Mouse (Mus musculus) hindbrain, postnatal 0 days (tissue): Measurements from ENCODE around the gene Polr2e. TPM values are rescaled to one million over a fixed set of nuclear protein-coding genes. Genes with fewer than 3 reads are reported as not detected.

Experiments
- ATAC-seq: fragments of 200-750 bp; cut with Nextera tagmentation; 2 replicates; pipeline ENCODE4 v1.8.0; 2017; ENCODE audit warnings: mild to moderate bottlenecking, moderate TSS enrichment, moderate library complexity
- DNase-seq: peaks from one replicate; pipeline ENCODE4 v3.0.0-alpha.2; 2015; ENCODE audit warnings: low spot score
- H3K27ac ChIP-seq: fragments of 300-500 bp; sonication (generic); 2 replicates; pipeline ENCODE4 v1.5.1; 2014; ENCODE audit warnings: mild to moderate bottlenecking
- H3K27me3 ChIP-seq: fragments of 300-500 bp; sonication (generic); 2 replicates; pipeline ENCODE4 v1.6.1; 2014; ENCODE audit warnings: low read length, mixed read lengths; ENCODE audit not compliant: insufficient read depth
- H3K36me3 ChIP-seq: fragments of 300-500 bp; sonication (generic); 2 replicates; pipeline ENCODE4 v1.6.1; 2014; ENCODE audit warnings: low read length, mixed read lengths; ENCODE audit not compliant: insufficient read depth
- H3K4me1 ChIP-seq: fragments of 300-500 bp; sonication (generic); 2 replicates; pipeline ENCODE4 v1.6.1; 2014; ENCODE audit warnings: antibody characterized with exemption, low read length, mixed read lengths; ENCODE audit not compliant: insufficient read depth
- H3K4me2 ChIP-seq: fragments of 300-500 bp; sonication (generic); 2 replicates; pipeline ENCODE4 v1.6.1; 2014; ENCODE audit warnings: low read depth, mild to moderate bottlenecking, low read length, moderate library complexity, mixed read lengths
- H3K4me3 ChIP-seq: fragments of 300-500 bp; sonication (generic); 2 replicates; pipeline ENCODE4 v1.5.1; 2014; ENCODE audit warnings: low read length
- H3K9ac ChIP-seq: fragments of 300-500 bp; sonication (generic); replicated peaks from 2 replicates; pipeline ENCODE4 v1.6.1; 2014; ENCODE audit warnings: mild to moderate bottlenecking, low read length, moderate library complexity, mixed read lengths
- H3K9me3 ChIP-seq: fragments of 300-500 bp; sonication (generic); 2 replicates; pipeline ENCODE4 v1.6.1; 2016; ENCODE audit warnings: low read length, mixed read lengths
- CTCF ChIP-seq: IDR thresholded peaks from 2 replicates; pipeline ENCODE4 v1.5.1; 2016; ENCODE audit warnings: antibody characterized with exemption, control low read depth, low read depth
- WGBS: fragments of 180-500 bp; shearing (Covaris S2); extraction: QIAGEN DNeasy Blood & Tissue Kit; methylation state at CpG from one replicate; pipeline ENCODE4 v1.1.7; 2014; 5-methylcytosine and 5-hydroxymethylcytosine counted together
- polyA plus RNA-seq: library from polyadenylated mRNA; unstranded; fragments of >200 nt; fragmentation: Nextera tagmentation; extraction: Ambion mirVana; gene quantifications from 2 replicates; pipeline ENCODE4 v1.2.1, GENCODE M21; 2015
- total RNA-seq: library from RNA; depleted of rRNA; stranded (reverse); fragments of >200 nt; gene quantifications from 2 replicates; pipeline ENCODE4 v1.2.3, GENCODE M21; 2014

The Polr2e gene
- total and polyA plus RNA-seq, 2 experiments from 2014 or later = 100 to 143 TPM

- no peak overlapping the region for H3K27ac ChIP-seq
- no peaks in the 10 kb centered on the region; the same call in 1 of the 2 replicates for H3K4me1 ChIP-seq
- DNase-seq (no peak), ATAC-seq (no peak)
- no peaks in the 10 kb centered on the region for H3K27me3 ChIP-seq
- TF ChIP-seq CTCF = no peak
- no peak overlapping the region for H3K4me2 ChIP-seq
- H3K36me3 ChIP-seq = peaks cover 40% of the 10 kb centered on the region
- H3K4me3 ChIP-seq = no peak overlapping the region
- no peaks in the 10 kb centered on the region for H3K9me3 ChIP-seq
- WGBS = 83% methylated on average over 16 of the region's 16 CpGs
- no peak overlapping the region for H3K9ac ChIP-seq
Observed at GRCm38 (mm10) chr10:80080396-80081070, 40.9 kb upstream of the Polr2e start.

GRCm38 (mm10) chr10:80078366-80078765 lies 38.8 kb upstream of the Polr2e start:
- no peaks in the 10 kb centered on the region for H3K9me3 ChIP-seq
- H3K27ac ChIP-seq = no peak overlapping the region
- ATAC-seq = no peak
- no peak for DNase-seq
- TF ChIP-seq CTCF = no peak
- H3K36me3 ChIP-seq = peaks cover 36% of the 10 kb centered on the region
- H3K4me2 ChIP-seq = no peak overlapping the region
- H3K4me1 ChIP-seq = no peaks in the 10 kb centered on the region; the same call in 1 of the 2 replicates
- no peak overlapping the region for H3K9ac ChIP-seq
- no peaks in the 10 kb centered on the region for H3K27me3 ChIP-seq
- 95% methylated on average over 1 of the region's 1 CpGs for WGBS
- H3K4me3 ChIP-seq = no peak overlapping the region

GRCm38 (mm10) chr10:80077312-80077711 lies 37.7 kb upstream of the Polr2e start:
- Histone ChIP-seq H3K4me3 (no peak overlapping the region), H3K4me2 (no peak overlapping the region), H3K27me3 (no peaks in the 10 kb centered on the region), H3K27ac (no peak overlapping the region), H3K4me1 (no peaks in the 10 kb centered on the region; the same call in 1 of the 2 replicates), H3K9me3 (no peaks in the 10 kb centered on the region), H3K36me3 (peaks cover 27% of the 10 kb centered on the region), H3K9ac (no peak overlapping the region)
- TF ChIP-seq CTCF = no peak
- DNase-seq (no peak), ATAC-seq (no peak)
- 85% methylated on average over 5 of the region's 5 CpGs for WGBS

GRCm38 (mm10) chr10:80076386-80076785 lies 36.8 kb upstream of the Polr2e start:
- Histone ChIP-seq H3K4me2 (no peak overlapping the region), H3K4me1 (no peaks in the 10 kb centered on the region; the same call in 1 of the 2 replicates), H3K27ac (no peak overlapping the region), H3K36me3 (peaks cover 18% of the 10 kb centered on the region), H3K9me3 (no peaks in the 10 kb centered on the region), H3K9ac (0 out of 2 replicates have a peak overlapping the region, but pooled peaks have one; percentile 3), H3K4me3 (no peak overlapping the region), H3K27me3 (no peaks in the 10 kb centered on the region)
- 97% methylated on average over 4 of the region's 4 CpGs for WGBS
- DNase-seq = no peak
- ATAC-seq = no peak
- no peak for TF ChIP-seq CTCF

GRCm38 (mm10) chr10:80075924-80076323 lies 36.3 kb upstream of the Polr2e start:
- H3K9ac ChIP-seq = 0 out of 2 replicates have a peak overlapping the region, but pooled peaks have one; percentile 3
- WGBS = 32% methylated on average over 1 of the region's 1 CpGs
- no peaks in the 10 kb centered on the region for H3K9me3 ChIP-seq
- peak overlapping the region; percentile 45; the same call in 1 of the 2 replicates for H3K27ac ChIP-seq
- H3K27me3 ChIP-seq = no peaks in the 10 kb centered on the region
- H3K4me2 ChIP-seq = no peak overlapping the region
- no peak for DNase-seq
- ATAC-seq = no peak
- peaks cover 13% of the 10 kb centered on the region for H3K36me3 ChIP-seq
- H3K4me1 ChIP-seq = no peaks in the 10 kb centered on the region; the same call in 1 of the 2 replicates
- TF ChIP-seq CTCF = no peak
- no peak overlapping the region for H3K4me3 ChIP-seq

GRCm38 (mm10) chr10:80074813-80075601 lies 35.4 kb upstream of the Polr2e start:
- Histone ChIP-seq H3K9ac (no peak overlapping the region), H3K4me3 (no peak overlapping the region), H3K4me1 (no peaks in the 10 kb centered on the region; the same call in 1 of the 2 replicates), H3K9me3 (no peaks in the 10 kb centered on the region), H3K27ac (no peak overlapping the region; the same call in 1 of the 2 replicates), H3K27me3 (no peaks in the 10 kb centered on the region), H3K36me3 (peaks cover 7% of the 10 kb centered on the region; the same call in 1 of the 2 replicates), H3K4me2 (peak overlapping the region; percentile 22)
- 21% methylated on average over 28 of the region's 28 CpGs for WGBS
- ATAC-seq = peak; percentile 32; the same call in 1 of the 2 replicates
- DNase-seq = peak; percentile 44
- peak; percentile 29; the same call in 1 of the 2 replicates for TF ChIP-seq CTCF
